Mouse (Mus musculus): ENCODE results near the gene Slc12a9.

Gene Slc12a9

DNA sequence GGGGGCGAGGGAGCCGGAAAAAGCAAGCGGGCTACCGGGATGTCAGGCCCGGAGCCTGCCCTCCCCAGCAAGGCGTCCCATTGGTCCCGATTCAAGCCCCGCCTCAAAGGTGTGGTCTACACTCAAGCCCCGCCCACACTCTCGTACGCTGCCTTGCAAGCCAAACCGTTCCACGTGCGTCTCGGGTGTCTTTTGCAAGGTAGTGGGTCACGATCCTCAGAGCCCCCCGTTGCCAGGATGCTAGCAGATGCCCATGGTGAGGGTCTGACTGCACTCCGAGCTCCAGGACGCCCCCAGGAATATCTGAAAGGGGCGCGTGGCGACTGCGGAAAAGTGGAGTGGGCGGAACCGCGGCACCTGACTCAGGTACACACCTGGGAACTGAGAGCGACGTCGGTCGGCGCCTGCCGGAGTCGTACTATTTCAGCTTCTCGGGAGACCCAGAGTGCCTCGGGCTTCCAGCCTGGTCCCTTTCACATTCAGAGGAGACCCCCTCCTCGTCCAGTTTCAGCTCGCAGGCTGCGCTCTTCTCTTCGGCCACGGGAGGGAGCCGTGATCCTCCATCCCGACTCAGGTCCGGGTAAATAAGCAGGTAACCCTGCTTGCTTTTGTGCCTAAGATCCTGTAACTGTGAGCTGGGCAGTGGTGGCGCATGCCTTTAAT, at the start of gene Slc12a9:
Gene Slc12a9 (minus strand): TSS at position 86 of the 663 bp plus-strand sequence.
- DNase-seq (ENCODE audit: low spot score in 2 of 2): peak; percentile 87 to 96

DNA sequence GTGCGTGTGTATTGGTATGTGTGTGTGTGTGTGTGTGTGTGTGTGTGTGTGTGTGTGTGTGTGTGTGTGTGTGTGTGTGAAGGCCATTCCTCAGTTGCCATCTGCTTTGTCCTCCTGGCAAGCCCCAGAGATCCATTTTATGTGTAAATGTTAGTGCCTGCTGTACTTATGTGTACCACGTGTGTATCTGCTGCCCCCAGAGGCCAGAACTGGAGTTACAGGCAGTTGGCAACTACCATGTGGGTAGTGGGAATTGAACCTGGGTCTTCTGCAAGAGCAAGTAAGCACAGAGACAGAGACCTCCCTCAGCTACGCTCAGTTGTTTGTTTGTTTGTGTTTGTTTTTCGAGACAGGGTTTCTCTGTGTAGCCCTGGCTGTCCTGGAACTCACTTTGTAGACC, 47.8 kb upstream of the Slc12a9 start:
- DNase-seq (ENCODE audit: low spot score in 2 of 2): peak; percentile 45 to 83

DNA sequence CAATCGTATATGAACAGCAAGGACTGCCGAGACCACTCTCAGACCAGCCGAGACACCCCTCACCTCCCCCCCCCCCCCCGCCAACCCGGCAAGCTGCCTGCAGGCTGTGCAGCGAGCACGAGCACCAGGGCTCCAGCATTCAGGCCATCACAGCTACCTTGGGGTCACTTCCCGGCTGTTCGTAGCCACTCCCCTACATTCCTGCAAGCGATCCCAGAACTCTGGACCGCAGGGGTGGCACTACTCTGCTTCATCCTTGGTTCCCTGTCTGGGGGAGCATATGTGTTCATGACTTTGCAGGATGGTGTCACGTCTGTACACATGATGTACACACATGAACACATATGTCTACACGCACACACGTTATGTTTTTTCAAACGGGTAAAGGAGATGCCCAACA, 44.2 kb upstream of the Slc12a9 start:
- no peak for DNase-seq (ENCODE audit: low spot score in 2 of 2)

DNA sequence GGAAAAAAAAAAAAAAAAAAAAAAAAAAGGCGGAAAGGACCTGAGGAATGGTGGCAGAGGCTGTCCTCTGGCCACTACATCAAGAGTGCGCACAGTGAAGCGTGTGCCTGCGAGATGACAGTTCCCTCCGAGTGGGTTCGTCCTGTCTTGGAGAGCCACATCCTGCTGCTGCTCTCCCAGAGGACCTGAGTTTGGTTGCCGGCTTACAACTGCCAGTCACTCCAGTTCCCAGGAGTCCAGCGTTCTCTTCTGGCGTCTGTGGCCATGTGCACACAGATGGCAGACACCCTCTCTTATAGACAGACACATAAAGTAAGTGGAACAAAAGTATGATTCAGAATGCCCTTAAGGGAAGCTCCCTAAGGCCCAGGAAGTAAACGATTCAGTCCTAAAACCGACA, 43.8 kb upstream of the Slc12a9 start:
- no peak for DNase-seq (ENCODE audit: low spot score in 2 of 2)

DNA sequence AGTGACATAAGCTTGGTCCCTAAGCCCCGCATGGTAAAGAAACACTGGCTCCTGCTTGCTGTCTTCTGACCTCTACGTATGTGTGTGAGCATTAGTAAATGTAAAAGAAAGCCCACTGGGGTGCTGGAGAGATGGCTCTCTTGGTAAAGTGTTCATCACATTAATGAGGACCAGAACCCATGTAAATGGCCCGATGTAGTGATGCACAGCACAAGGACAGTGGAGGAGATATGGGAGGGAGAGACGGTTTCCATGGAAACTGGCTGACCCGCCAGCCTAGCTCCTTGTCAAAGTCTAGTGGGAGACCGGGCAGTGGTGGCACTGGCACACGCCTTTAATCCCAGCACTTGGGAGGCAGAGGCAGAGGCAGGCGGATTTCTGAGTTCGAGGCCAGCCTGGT, 43.3 kb upstream of the Slc12a9 start:
- DNase-seq (ENCODE audit: low spot score in 2 of 2): no peak

DNA sequence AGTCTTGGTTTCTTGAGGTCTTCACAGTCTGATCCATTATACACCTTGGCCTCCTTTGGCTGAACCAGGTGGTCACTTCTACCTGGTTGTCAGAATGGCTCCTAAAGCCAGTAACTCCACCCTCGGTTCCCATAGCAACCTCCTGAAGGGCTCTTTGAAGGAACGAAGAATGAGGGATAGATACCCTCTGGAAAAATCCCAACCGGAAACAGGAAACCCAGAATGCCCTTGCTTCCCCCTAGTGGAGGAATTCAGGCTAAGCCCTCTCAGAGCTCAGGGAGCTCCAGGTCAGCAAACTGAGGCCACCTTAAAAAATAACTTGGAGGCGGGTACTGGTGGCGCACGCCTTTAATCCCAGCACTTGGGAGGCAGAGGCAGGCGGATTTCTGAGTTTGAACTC, 42.8 kb upstream of the Slc12a9 start:
- DNase-seq (ENCODE audit: low spot score in 2 of 2): no peak

DNA sequence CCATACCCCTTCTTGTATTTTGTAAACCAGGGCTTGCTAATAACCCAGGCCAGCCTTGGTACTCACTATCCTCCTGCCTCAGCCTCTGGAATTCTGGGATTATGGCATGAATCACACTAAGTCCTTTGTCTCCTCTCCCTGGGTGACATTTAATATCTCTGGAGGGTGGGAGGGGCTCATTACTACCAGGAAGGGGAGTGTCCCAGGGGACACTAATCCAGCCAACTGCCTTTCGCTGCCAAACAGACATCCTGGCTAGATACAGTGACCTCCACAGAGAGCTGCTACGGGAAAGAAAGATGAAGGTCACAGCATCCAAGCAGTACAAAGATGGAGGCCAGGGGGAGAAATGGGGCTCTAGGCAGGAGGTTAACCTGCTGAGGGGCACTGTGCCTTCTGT, 42.2 kb upstream of the Slc12a9 start:
- DNase-seq (ENCODE audit: low spot score in 2 of 2): no peak

DNA sequence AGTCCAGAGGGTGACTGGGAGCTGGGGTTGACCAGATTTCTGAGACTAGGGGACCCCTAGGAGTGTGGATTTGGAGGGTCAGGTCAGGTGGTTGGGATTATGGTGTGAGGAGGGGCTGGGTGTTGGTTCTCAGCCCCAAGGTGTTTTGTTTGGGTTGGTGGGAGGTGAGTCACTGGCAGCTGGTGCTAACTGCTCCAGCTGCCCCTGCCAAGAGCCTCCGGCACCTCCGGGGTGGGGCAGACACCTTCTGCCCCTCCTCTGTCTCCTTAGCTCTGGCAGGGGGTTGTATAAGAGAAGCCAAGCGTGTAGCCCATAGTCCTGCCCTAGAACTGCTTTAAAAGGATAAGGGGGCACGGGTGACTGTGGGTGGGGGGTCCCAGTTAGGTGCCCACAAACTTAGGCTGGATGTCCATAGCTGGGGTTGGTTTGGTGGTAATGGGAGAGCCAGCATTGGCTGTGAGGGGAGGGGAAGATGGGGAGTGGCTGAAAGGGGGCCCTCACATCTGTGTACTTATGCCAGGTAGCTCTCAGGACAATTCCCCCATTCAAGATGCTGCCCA, 41.2 kb upstream of the Slc12a9 start:
- DNase-seq (ENCODE audit: low spot score in 2 of 2): no peak

DNA sequence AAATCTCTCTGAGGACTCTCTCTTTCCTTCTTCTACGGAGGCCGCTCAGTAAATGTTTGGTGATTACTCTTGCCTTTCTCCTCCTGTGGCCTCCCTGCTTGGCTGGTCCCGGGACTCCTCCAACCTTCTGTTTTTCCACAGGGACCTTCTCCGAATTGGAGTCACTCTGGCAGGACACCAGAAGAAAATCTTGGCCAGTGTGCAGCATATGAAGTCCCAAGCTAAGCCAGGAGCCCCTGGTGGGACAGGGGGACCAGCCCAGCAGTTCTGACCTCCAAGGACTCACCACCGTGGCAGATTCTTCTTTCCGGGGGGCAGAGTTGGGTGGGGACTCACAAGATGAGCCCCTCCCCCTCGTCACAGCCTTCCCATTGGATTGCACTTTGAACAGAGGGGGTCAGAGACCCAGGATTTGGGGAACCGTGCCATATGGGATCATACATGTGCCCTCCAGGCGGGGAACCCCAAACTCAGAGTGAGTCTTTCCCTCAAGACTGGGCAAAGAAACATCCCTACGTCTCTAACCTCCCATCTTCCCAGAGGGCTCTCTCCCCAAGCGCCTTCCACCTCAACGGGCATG, 40.1 kb upstream of the Slc12a9 start:
- DNase-seq (ENCODE audit: low spot score in 2 of 2): no peak

DNA sequence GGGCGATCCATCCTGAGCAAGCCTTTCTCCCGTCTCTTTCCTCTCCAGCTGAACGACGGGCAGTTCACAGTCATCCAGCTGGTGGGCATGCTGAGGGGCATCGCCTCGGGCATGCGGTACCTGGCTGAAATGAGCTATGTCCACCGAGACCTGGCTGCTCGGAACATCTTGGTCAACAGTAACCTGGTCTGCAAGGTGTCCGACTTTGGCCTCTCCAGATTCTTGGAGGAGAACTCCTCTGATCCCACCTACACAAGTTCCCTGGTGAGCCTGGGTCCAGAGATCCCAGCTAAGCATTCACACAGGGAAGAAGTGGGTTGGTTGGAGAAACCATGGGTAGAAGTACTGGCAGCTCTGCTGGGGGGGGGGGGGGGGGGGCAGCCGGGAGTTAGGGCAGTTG, 36.3 kb upstream of the Slc12a9 start:
- no peak for DNase-seq (ENCODE audit: low spot score in 2 of 2)

DNA sequence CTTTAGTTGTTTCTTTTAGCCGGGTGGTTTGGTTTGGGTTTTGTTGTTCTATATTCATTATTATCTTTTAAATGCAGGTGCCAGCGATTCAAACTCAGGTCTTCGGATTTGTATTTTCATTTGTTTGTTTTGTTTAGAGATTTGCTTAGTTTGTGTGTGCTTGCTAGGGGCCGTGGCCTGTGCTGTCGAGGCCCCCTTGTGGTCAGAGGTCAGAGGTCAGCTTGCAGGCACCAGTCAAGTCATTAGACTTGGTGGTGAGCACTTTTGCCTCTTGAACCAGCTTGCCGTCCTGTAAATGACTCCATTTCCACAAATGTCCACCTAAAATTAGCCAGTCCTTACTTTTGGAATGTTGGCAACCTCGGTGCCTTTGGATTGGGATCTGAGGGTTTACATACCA, 25.0 kb upstream of the Slc12a9 start:
- DNase-seq (ENCODE audit: low spot score in 2 of 2): peak in 1 of 2 experiments; percentile 39

DNA sequence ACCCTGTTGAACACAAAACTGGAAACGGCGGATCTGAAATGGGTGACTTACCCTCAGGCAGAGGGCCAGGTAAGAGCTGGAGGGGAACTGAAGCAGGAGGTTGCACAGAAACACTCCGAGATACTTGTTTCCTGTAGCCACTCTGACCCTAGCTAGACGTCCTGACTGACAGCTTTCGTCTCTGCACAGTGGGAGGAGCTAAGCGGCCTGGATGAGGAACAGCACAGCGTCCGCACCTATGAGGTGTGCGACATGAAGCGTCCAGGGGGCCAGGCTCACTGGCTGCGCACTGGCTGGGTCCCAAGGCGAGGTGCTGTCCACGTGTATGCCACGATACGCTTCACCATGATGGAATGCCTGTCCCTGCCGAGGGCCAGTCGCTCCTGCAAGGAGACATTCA, 20.7 kb upstream of the Slc12a9 start:
- DNase-seq (ENCODE audit: low spot score in 2 of 2): no peak

DNA sequence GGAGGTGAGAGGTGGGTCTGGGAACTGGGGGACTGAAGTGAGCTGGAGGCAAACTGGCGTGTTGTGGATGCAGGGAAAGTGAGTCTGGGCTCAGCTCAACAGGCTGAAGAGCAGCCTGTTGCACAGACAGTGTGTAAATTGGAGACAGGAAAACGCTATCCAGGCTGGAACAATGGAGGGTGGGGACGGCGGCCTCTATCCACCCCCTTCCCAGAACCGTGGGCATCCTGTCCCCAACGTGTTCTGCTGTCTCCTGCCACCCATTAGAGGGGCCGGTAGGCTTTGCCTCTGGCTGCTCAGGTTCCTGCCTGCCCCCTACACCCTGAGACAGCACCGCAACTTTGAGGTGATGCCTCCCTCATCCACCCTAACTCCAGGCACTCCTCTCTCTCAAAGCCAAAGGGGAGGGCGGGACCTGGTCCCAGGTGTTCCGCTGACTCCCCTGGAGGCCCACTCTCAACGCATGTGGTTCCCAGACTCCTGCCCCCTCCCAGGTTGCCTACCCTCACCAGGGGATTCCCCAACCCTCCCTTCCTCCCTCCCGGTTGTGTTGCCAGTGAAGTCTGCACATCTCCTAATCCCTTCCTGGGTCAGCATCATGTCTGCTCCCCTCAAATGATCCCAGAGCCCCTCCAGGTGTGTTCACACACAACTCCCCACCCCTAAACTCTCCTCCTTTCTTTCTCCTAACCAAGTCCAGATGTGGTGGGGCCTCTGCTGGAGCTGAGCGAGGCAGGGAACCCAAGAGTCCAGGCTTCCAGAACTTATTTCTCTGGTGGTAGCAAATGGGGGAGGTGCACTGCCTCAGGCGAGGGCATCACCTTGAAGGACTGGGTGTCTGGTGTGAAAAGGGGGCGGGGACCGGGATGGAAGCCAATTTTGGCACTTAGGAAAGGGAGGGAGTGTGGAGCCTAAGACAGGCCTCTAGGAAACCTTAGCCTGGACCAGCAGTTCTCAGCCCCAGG, 18.9 kb upstream of the Slc12a9 start:
- DNase-seq (ENCODE audit: low spot score in 2 of 2): no peak

DNA sequence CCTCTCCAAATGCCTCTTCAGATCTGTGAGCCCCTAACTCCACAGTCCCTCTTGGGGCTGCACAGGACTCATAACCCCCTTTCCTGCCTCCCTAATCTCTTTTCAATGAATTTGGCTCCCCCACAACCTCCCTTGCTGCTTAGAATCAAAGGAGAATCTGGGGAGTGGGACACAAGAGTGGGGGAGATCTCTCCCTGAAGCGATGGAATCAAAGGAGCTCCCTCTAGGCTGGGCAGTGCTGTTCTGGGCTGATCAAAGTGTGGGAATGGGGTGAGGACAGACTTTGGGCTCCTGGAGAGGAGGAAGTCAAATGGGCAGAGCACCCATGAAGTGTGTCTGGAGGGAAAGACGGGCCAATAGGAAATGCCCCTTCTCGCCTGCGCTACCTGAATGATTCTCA, 18.0 kb upstream of the Slc12a9 start:
- DNase-seq (ENCODE audit: low spot score in 2 of 2): no peak

DNA sequence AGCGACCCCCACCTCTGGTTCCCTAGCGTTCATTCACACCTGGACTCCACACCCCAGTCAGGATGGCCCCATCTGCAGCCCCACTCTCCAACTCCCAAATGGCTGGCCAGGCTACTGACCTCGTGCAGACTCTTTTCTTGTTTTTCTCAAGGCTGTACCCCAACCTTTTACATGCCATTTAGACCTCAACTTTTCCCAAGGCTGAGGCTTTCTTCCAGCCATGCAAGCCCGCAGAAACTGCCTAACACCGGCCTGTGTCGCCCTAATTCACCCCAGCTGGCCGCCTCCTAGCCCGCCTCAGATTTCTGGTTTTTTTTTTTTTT, 17.6 kb upstream of the Slc12a9 start:
- no peak for DNase-seq (ENCODE audit: low spot score in 2 of 2)

DNA sequence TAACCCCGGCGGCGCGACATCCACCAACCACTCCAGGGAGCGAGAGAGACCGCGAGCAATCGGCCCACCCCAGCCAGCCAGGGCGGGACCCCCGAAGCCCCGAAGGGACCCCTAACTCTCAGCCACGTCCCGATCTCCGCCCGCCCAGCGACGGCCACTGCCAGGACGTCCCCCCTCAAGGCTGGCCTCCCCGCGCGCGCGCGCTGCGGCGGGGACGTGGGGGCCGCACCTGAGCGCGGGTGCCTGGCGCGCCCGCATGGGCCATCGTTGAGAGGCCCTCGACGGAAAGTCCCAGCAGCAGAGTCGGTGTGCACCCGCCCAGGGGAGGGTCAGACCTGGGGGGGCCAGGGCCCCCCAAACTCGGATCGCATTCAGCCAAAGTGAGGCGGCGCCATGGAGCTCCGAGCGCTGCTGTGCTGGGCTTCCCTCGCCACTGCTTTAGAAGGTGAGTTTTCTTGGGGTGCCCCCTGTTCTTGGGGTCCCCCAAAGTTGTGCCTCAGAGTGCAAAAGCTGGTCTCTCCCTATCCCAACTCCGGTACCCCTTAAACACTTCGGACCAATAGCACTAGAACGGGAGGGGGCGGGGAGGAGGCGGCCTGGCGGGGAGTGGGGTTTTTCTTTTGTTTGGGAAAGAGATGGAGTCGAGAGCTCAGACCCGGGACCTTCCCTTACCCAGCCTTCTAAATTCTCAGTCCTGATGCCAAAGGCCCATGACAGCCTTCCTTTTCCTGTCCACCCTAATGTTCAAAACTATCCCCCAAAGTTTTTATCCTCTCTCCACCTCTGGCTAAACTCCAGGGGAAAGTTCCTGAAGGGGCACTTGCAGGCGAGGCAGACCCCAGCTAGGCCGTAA, 17.0 kb upstream of the Slc12a9 start:
- no peak for DNase-seq (ENCODE audit: low spot score in 2 of 2)

DNA sequence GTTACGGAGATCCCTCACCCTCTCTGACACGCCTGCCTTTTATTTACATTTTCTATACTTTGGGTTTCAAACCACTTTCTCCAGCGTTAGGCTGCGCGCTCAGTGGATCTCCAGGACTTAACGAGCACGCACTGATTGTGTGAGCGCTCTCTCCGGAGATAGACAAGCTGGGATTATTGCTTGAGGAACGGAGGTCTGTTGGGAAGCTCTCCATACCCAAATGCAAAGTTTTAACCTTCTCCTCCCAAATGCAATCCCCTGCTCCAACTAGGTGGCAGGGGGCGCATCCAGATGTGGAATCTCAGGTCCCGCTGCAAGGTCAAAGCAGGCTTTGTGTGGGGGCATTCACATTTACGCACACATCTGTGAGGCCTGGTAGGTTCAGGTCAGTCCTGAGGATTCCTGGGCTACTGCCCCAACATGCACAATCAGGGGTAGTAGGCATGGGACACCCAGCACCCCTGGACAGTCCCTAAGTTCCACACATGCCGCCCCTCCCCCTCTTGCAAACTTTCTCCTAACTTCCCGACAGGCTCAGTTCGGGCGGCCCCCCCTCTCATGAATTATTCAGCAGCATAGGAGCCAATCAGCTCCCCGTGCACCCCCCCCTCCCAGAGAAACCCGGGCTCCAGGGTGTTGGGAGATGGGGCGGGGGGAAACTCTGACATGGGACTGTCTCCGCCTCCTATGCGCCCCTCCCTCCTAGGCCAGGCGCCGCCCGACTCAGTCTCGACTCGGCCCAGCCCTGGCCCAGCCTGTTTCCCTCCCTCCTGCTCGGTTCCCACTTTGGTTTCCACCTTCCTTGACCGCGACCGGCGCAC, 16.2 kb upstream of the Slc12a9 start, which contains the start of gene Ephb4:
Gene Ephb4 (plus strand): TSS at position 726 of the 821 bp plus-strand sequence.
- DNase-seq (ENCODE audit: low spot score in 2 of 2): peak in 1 of 2 experiments; percentile 57

DNA sequence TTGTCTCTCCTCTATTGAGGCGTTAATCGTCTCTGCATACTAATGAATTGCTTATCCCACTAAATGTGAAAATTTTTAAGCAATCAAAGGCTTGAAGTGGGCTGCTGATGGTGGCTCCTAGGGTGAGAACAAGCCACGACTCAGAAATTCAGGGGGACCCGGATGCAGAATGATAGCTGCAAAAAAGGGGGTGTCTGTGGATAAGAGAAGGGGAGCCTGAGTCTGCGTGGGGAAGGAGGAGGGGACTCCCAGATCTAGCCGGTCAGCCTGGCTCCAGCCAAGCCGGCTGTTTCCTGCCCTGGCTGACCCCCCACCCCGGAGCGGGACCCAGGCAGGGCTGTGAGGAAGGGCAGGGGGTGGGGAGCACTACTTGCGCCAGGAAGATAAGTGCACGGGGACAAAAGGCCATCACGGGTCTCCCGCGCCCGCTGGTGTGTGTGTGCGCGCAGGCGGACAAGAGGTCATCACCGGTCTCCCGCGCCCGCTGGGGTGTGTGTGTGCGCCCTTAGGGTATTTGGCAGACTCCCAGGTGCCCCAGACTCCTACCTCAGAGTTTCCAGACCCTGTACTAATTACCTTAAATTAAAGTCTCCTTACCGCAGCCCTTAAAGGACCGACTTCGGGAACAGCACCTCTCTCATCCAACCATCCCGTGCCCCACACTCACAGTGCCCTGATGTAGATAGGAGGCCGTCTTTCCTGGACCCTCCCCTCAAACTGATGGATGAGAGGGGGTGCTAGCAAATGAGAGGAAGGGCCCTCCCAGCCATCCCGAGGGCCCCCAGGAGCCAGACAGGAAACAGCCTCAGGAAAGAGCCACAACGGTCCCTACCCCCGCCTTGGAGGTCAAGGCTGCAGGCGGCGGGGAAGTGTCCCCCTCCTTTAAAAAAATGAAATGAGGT, 15.3 kb upstream of the Slc12a9 start:
- peak in 1 of 2 experiments; percentile 35 for DNase-seq (ENCODE audit: low spot score in 2 of 2)

DNA sequence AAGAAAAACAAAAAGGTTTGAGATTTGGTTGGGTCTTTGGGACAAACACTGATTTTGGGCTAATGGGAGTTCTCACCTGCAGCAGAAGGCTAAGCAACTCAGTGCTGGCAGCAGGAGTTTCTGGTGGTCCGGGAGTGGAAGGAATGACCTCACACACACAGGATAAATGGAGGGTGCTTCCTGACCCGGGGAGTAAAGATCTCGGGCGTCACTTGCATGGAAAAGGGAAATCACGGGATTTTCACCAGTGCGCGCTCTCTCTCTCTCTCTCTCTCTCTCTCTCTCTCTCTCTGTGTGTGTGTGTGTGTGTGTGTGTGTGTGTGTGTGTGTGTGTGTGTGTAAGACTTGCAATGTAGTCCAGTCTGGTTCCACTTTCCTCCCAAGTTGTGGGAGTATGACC, 14.5 kb upstream of the Slc12a9 start:
- no peak for DNase-seq (ENCODE audit: low spot score in 2 of 2)

DNA sequence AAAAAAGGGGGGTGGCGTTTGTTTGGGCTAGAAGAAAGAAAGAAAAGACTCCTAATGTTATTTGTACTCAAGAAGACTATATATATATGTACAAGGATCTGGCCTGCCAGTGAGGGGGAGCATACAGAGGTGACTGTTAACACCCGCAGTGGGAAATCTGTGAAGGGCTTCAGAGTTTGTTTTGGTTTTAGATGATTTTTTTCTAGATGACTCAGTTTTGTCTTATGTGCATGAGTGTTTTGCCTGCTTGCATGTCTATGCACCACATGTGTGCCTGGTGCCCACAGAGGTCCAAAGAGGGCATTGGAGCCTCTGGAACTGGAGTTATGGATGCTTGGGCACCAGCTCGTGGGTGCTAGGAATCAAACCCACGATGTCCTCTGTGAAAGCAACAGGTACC, 13.6 kb upstream of the Slc12a9 start:
- no peak for DNase-seq (ENCODE audit: low spot score in 2 of 2)

Measured in spleen, postnatal 10 days (tissue).